Mouse (Mus musculus) hindlimb bud, embryonic 11.5 days (tissue): ENCODE results near the gene Fam83e.

Experiments
- DNase-seq: peaks from one replicate; pipeline ENCODE4 v3.0.0-alpha.2; 2012; ENCODE audit warnings: low read depth, low spot score; ENCODE audit errors: extremely low spot score

The Fam83e gene

DNA sequence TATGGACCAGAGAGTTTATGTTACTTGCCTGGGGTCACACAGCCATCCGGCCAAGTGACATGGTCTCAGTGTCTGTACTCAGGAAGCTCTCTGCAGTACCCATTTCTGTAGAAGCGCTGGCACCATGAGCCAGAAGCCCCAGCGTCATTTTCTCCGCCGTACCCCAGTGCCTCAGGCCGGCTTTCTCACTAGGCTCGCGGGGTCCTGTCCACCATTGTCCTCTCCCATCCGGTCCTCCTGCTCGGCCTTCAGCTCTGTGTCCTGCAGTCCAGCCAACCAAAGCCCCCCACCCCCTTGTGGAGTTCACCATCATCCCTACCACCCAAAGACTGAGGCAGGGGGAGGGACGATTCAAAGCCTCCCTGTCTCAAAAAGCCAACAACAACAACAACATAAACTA is 19.4 kb upstream of the Fam83e start:
- DNase-seq, result no peak

DNA sequence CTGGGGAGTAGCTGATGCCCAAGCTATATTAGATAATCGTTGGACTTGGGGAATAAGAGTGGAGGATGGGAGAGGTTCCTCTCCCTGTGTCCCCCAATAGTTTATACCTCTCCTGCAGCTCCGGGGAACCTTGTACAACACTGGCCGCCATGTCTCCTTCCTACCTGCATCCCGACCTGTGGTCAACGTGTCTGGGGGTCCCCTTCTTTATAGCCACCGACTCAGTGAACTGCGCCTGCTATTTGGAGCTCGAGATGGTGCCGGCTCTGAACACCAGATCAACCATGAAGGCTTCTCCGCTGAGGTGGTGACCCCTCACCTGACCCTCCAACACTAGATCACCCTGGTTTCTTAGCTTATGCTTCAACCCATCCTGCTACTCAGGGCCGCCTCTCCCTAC is 18.7 kb upstream of the Fam83e start:
- no peak for DNase-seq

DNA sequence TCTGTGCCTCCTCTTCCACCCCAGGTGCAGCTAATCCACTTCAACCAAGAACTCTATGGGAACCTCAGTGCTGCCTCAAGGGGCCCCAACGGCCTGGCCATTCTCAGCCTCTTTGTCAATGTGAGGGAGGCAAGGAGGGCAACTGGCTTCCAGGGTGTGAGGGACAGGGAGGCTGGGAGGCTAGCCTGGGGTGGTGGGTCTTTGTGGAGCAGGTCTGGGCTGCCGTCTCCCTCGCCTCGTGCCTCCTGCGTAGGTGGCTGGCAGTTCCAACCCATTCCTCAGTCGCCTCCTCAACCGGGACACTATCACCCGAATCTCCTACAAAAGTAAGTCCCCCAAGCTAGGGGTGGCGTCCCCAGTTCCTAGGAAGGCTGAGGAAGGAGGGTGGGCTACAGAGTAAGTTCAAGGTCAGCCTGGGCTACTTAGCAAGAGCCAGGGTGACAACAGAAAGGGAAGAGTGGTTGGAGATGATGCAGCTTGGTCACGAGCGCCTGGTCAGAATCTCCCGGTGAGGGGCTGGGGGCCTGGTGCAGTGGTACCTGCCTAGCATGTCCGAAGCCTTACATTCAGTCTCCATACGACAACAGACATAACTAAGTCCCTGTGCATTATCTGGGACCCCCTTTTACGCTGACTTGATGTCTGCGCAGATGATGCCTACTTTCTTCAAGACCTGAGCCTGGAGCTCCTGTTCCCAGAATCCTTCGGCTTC is 18.0 kb upstream of the Fam83e start:
- no peak for DNase-seq

DNA sequence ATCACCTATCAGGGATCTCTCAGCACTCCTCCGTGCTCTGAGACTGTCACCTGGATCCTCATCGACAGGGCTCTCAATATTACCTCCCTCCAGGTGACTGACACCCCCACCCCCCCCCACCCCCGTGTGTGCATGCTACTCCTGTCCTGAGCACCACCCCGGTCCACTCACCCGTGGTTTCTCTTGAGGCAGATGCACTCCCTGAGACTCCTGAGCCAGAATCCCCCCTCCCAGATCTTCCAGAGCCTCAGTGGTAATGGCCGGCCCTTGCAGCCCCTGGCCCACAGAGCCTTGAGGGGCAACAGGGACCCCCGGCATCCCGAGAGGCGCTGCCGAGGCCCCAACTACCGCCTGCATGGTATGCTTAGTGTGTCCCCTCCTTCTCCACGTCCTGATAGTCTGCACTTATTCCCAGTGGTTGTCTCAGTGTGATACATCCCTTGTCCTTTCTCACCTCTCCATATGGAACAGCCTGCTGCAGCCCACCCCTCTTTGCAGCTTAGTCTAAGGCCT is 17.4 kb upstream of the Fam83e start:
- no peak for DNase-seq

DNA sequence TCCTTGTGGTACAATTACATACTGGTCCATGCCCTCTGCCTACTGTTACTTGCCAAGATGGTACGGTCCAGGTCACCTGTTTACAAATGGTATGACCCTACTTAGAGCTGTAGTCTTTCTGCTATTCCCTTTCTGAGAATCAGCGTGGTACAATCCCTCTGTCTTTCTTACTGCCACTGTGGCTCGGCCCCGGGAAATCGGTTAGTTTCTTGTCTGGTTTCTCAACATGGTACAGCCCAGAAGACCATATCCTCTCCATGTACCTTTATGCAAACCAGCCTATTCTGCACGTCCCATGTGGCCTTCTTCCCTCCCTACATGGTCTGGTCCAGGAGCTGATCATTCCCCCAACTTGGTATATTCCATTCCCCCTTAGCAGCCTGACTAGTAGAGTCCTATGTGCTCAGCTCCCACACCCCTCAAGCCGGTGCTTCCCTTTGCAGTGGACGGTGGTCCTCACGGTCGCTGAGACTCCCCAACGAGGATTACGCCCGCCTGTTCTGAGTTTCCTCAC is 16.9 kb upstream of the Fam83e start:
- DNase-seq, result no peak

DNA sequence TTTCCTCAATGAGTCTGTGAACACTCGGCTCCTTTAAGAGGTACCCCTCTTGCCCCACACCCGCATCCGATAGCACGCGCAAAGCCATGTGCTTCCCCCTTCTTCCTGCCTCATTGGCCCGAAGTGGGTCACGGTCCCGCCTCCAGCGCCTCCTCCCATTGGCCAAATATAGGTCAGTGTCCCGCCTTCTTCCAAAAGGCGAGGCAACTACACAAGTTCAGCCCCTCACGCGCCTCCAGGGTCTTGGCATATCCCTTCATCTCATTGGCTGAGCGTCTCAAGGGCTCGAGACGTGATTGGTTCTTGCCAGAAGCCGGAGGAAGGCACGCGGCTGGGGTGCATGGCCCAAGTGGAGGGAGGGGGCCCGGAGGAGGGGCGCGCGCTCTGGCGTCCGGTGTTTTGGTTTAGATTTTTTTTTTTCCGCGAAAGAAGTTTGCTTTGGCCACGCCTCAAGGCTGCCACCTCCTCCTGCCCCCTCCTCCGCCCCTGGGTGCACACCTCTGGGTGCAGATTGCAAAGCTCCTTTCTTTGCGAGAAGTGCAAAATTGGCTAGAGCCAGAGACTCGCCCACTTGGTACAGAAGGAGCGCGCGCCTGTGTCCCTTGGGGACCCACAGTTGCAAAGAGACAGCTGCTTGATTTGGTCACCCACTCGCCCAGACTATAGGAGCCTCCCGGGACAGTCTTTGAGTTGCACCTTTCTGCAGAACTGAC is 16.1 kb upstream of the Fam83e start, which contains the start of gene Dbp:
Gene Dbp (plus strand): TSS at position 359 of the 713 bp plus-strand sequence.
- peak; percentile 97 for DNase-seq

DNA sequence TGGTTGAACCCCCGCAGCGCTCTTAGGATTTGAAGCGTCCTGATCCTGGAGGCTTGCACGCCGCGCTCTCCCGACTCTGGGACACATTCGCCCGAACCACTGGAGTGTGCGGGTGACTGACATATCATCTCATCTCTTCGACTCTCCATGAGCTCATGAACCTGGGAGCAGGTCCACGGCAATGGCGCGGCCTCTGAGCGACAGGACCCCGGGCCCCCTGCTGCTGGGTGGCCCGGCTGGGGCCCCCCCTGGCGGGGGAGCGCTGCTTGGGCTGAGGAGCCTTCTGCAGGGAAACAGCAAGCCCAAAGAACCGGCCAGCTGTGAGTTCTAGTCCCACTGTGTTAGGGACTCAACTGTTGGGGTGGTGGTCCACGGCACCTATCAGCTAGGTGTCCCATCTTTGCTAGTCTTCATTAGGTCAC is 15.6 kb upstream of the Fam83e start:
- DNase-seq, result no peak

DNA sequence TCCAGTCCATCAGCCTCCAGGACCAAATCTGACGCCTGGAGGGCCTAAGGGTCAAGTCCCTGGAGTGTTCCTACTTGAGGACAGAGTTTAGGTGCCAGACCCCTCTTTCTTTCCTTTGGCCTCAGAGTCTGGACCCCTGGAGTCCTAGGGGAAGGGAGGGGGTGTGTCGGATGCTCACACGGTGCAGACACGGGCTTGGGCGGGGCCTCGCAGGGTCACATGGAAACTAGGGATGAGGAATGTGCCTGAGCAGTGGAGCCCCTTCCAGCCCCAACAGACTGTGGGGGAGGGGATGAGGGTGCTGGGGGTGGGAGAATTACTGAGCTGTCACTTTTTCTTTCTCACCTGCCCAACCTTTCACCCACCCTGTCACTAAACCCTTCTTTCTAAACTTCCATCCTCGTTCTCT is 15.1 kb upstream of the Fam83e start:
- DNase-seq, result no peak

DNA sequence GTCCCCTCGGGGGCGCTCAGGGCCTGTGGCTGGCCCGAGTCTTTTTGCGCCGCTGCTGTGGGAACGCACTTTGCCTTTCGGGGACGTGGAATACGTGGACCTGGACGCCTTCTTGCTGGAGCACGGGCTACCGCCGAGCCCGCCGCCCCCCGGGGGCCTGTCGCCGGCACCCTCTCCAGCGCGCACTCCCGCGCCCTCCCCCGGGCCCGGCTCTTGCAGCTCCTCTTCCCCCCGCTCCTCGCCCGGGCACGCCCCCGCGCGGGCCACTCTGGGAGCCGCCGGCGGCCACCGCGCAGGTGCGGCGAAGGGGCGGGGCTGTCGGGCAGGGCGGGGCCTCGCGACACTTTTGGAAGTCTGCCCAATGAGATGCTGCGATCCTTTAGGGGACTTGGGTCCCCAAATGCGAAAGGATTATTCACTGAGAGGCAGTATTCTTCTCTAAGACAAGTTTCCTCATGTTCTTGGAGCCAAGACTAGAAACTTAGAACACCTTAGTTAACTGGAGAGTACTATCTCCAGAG is 14.2 kb upstream of the Fam83e start:
- no peak for DNase-seq

DNA sequence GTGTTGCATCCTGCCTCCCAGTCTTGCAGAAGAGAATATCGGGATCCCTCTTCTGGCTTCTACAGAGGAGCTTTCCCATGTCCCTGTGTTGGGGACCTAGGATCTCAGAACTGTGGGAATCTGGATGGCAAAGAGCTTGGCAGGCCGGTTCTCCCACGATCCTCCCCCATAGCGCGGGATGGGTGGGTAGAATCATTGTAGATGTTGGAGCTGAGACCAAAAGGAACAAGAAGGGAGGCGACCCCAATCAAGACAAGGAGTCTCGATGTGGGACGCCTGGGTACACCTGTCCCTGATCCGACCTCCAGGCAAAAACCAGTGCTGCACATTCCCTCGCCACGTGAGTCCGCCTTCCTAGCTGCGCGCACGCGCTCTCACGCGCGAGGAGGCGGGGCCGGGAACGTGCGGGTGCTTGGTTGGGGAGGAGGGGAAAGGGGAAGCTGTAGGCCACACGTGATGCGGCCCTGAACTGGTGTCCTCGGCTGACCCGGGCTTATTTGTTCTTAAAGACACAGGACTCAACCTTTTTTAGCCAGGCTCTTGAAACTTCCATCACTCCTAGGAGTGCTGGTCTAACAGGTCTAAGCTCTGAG is 13.5 kb upstream of the Fam83e start:
- no peak for DNase-seq

DNA sequence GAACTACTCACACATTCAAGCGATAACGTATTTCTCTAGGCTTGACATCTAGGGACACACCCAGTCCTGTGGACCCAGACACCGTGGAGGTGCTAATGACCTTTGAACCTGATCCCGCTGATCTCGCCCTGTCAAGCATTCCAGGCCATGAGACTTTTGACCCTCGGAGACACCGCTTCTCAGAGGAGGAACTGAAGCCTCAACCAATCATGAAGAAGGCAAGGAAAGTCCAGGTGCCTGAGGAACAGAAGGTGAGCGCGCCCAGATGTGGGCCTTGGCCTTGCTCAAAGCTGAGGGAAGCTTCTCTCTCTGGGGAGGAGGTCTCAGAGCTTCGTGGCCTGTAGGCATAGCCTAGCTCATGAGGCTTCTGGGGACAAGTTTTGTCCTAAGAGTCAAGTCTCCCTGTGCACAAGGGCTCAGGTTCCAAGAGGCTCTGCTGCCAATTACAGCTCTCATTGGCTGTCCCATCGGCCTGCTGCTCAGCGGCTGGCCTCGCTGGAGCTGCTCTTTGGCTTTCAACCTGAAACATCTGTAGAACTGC is 12.7 kb upstream of the Fam83e start:
- DNase-seq, result no peak

DNA sequence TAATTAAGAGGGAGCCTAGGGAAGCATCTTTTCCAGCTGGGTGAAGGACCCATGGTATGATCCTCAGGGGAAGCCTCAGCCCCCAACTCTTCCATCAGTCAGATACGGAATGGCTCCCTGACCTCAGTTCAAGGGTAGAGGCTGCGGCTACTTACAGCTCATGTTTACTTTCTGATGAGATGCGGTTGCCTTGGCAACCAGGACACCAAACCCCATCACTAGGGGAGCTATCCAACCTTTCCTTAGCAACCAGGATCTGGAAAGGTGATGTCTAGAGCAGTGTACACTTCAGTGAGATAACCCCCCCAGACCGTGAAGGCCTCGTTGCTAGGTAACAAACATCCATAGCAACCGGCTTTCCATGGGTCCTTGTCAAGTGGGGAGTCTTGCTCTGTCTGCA is 12.0 kb upstream of the Fam83e start:
- DNase-seq, result no peak

DNA sequence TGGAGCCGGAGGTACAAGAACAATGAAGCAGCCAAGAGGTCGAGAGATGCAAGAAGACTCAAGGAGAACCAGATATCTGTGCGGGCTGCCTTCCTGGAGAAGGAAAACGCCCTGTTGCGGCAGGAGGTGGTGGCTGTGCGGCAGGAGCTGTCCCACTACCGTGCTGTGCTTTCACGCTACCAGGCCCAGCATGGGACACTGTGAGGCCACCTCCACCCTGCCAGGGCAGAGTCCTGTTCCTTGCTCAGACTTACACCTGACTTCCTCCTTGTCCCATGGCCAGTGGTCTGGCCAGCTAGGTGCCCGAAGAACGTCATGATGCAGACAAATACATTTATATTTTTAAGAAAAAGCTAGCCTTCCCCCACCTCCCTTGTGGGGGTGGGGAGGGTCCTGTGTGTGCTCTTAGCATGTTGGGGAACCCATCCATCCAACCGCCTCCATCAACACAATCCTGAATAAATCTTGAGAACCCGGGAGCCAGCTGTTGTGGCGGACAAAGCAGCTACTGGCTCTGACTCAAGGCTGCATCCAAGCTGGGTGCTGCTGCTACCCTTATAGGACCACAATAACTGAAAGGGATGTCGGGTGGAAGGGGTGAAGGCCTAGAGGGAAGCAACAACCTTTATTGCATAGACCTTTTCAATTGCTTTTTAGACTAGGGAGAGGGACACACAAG is 11.2 kb upstream of the Fam83e start:
- no peak for DNase-seq

DNA sequence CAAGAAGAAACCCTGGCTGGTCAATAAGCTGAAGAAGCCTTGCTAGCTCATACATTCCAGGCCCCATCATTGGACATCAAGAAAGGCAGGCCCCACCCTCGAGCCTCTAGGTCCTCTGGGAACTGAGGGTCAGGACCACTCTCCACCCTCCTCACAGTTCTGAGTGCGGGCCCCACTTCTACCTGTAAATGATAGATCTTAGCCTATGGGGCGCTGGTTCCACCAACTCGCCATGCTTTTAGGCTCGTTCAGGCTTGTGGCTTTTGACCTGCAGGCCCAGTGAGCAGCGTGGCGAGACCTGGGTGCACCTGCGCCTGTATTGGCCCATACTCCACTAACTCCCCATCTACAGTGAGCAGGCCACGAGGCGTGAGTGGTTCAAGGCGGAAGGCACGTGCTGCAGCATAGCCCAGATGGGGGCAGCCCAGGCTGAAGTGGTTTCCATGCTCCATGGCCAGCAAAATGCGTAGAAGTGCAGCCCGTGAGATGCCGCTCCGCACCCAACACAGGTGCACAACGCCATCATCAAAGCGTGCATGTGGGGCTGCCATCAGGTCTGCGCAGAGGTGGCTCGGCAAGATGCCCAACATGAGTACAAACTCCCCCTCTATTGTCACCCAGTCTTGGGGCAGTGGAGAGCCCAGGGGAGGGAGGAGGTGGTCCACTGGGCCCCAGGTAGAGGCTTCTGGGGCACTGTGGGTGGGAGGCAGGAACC is 10.4 kb upstream of the Fam83e start:
- no peak for DNase-seq

DNA sequence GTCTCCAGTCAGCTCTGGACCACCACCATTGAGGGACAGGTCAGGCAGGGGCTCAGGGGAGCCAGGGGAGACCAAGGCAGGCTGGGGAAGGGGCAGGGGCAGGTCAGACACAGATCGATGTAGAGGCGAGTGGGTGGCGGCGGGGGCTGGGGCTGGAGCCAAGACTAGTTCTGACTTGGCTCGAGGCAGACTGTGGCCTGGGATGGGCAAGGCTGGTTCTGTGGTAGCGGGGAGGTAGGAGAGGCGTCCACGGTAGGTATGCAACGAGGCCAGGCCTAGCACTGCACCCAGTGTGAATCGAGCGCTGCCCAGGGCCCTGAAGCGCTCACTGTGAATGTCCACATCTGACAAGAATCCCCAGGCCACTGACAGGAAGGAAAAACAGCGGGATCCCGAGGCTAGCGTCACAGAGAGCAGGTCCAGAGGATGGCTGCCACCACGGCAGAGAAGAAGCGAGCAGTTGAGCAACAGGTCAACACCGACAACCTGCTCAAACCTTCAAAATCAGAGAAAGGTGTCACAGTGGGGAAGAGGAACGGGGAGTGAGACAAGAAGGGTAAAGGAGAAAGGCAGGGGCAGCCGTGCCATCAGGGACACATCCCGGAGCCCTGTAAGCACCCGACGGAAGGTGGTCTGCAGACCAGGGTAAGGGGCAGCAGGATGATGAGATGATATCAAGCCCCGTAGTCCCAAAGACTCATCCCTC is 9.5 kb upstream of the Fam83e start:
- no peak for DNase-seq

DNA sequence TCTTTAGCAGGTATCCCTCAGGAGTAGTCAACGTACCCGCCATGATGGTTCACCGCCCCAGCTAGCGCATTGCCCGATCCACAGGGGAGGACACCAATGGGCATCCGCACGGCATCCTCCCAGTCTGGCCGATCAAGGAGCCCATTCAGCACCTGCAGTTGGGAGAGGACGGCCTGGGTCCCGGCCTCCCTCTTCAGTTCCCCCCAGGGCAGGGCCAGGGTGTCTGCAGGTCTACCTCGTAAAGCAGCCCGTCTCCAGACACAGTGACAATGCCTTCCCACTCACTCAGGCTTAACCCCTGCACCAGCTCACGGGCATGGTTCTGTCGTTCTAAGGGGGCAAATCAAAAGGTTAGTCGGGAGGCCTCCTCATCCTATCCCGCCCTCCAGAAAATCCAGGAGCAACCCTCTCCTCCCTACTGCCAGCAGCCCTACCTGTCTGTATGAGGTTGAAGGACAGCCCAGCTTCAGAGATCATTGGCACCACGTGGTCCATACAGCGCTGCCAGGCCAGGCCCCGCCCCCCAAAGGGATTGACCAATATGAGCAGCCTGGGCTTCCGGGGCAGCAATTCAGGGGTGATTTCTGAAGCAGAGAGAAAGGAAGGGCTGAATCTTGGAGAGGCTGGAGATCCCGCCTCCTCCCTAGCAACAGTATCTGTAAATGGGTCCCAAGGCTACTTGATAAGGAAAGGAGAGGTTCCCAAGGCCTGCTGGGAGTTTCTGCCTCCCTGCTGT is 8.8 kb upstream of the Fam83e start:
- DNase-seq, result no peak

DNA sequence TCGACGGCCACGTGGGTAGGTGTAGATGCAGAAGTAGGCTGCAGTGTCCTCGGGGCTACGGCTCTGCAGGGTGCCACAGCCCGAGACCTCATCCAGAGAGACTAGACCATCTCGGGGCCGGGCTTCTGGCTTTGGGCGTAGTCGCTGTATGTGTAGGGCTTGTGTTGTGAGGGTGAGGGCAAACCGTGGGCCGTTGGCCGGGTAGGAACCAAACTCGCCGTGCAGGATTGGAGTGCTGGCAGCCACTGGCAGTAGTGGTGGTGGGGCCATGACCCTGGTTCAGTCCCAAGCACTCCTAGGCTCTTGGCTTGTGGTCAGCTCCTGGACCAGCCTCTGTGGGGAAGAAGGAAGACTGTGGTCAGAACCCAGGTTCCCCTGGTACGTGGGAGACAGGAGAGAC is 7.6 kb upstream of the Fam83e start:
- no peak for DNase-seq

DNA sequence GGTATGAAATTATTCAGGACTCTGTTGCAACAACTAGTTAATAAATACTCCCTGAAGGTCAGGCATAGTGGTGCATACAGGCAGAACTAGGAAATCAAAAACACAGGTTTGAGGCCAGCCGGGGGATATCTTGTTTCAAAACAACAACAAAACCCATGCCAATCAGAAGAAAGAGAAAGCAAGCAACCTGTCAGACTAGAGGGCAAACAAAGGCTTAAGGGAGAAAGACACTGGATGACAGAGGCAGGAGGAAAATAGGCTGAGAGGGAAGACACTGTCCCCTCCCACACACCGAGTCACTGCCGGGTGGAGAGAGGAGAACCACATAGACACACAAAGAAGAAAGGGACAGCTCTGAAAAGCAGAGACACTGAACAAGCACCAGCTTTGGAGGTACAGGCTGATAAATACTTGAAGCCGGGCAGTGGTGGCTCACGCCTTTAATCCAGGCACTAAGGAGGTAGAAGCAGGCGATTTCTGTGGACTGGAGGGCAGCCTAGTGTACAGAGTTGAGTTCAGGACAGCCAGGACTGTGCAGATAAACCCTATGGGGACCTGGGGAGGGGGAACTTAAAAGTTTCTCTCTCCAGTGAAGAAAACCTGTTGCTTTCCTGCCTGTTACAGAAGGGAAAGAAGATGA is 7.0 kb upstream of the Fam83e start:
- no peak for DNase-seq
